Comparison of ENCODE assay signal across 18 mouse cellular contexts in the genomic region with DNA sequence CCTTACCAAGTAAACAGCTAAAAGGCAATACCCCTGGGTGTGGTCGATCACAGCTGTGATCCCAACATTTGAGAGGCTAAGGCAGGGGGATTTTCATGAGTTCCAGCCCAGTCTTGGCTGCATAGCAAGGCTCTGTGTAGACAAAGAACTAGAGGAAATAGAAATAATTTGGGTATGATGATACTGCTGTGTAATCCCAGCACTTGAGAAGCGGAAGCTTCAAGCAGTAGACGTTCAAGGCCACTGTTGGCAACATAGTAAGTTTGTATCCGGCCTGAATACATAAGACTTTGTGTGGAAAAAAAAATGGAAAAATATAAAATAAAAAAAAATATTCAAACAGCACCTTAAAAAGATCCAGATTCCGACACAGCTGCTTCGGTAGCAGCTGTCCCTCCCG. TPM values are rescaled to one million over a fixed set of nuclear protein-coding genes. Genes with fewer than 3 reads are reported as not detected.
DNase-seq lines count a peak whose midpoint lies in the region; ATAC-seq and TF ChIP-seq lines count a peak whose summit lies in the region.
"Had no signal": no experiment of that assay in that cellular context is flagged by ENCODE, and none has a peak within 500 bp of the region (broad histone marks: within the 10 kb centered on the region; RNA-seq: fewer than 3 reads in every experiment).

No protein-coding gene starts in this region.

- no peaks in the 10 kb centered on the region for H3K27me3 ChIP-seq in liver, postnatal 0 days (ENCODE audit: insufficient read depth, low read length)
- no peaks in the 10 kb centered on the region for H3K27me3 ChIP-seq in liver, embryonic 12.5 days (replicated peaks)
- no peaks in the 10 kb centered on the region for H3K27me3 ChIP-seq in embryonic facial prominence, embryonic 15.5 days
- H3K27me3 ChIP-seq in limb, embryonic 15.5 days = no peaks in the 10 kb centered on the region
- H3K27me3 ChIP-seq in forebrain, embryonic 10.5 days (ENCODE audit: poor library complexity, severe bottlenecking) = no peaks in the 10 kb centered on the region
- H3K27me3 ChIP-seq: forebrain, embryonic 13.5 days; heart, embryonic 13.5 days; hindbrain, embryonic 15.5 days had no signal

- TF ChIP-seq CTCF in liver, postnatal 0 days (IDR thresholded peaks at IDR 0.05; ENCODE audit: low read depth) = no peak

- no peak for ATAC-seq in liver, postnatal 0 days
- ATAC-seq in liver, embryonic 12.5 days = no peak
- no peak for ATAC-seq in embryonic facial prominence, embryonic 15.5 days (ENCODE audit: insufficient number of reproducible peaks, low FRiP score, low TSS enrichment, low read depth)
- ATAC-seq in limb, embryonic 15.5 days (ENCODE audit: insufficient number of reproducible peaks, low FRiP score, low TSS enrichment, low read depth) = no peak
- ATAC-seq: forebrain, embryonic 13.5 days; forebrain, postnatal 0 days had no signal

- H3K4me1 ChIP-seq in liver, postnatal 0 days (ENCODE audit: insufficient read depth) = peaks cover 3% of the 10 kb centered on the region; the same call in 1 of the 2 replicates
- H3K4me1 ChIP-seq in liver, embryonic 12.5 days = peaks cover 8% of the 10 kb centered on the region
- H3K4me1 ChIP-seq in embryonic facial prominence, embryonic 15.5 days = peaks cover 10% of the 10 kb centered on the region
- H3K4me1 ChIP-seq in limb, embryonic 15.5 days = no peaks in the 10 kb centered on the region
- H3K4me1 ChIP-seq in forebrain, embryonic 10.5 days = no peaks in the 10 kb centered on the region
- H3K4me1 ChIP-seq: forebrain, embryonic 13.5 days; hindbrain, embryonic 15.5 days had no signal

- 0 out of 2 replicates have a peak overlapping the region, but pooled peaks have one; percentile 31 for H3K27ac ChIP-seq in liver, postnatal 0 days (ENCODE audit: low read depth)
- no peak overlapping the region for H3K27ac ChIP-seq in liver, embryonic 12.5 days
- peak overlapping the region; percentile 51; the same call in 1 of the 2 replicates for H3K27ac ChIP-seq in embryonic facial prominence, embryonic 15.5 days (replicated peaks)
- 0 out of 2 replicates have a peak overlapping the region, but pooled peaks have one; percentile 2 for H3K27ac ChIP-seq in limb, embryonic 15.5 days
- H3K27ac ChIP-seq in forebrain, embryonic 10.5 days = no peak overlapping the region
- H3K27ac ChIP-seq: forebrain, embryonic 13.5 days; heart, embryonic 13.5 days; hindbrain, embryonic 15.5 days had no signal

- H3K9ac ChIP-seq in liver, postnatal 0 days (replicated peaks) = no peak overlapping the region
- no peak overlapping the region for H3K9ac ChIP-seq in liver, embryonic 12.5 days
- no peak overlapping the region for H3K9ac ChIP-seq in embryonic facial prominence, embryonic 15.5 days
- H3K9ac ChIP-seq in limb, embryonic 15.5 days = no peak overlapping the region
- H3K9ac ChIP-seq: forebrain, embryonic 13.5 days; forebrain, postnatal 0 days; heart, embryonic 13.5 days; hindbrain, embryonic 15.5 days had no signal

- H3K36me3 ChIP-seq in liver, postnatal 0 days (replicated peaks; ENCODE audit: insufficient read depth, low read length) = peaks cover 18% of the 10 kb centered on the region; the same call in 1 of the 2 replicates
- peaks cover 3% of the 10 kb centered on the region for H3K36me3 ChIP-seq in liver, embryonic 12.5 days
- H3K36me3 ChIP-seq in embryonic facial prominence, embryonic 15.5 days = peaks cover 14% of the 10 kb centered on the region; the same call in 1 of the 2 replicates
- H3K36me3 ChIP-seq in limb, embryonic 15.5 days = peaks cover 9% of the 10 kb centered on the region
- H3K36me3 ChIP-seq in forebrain, embryonic 10.5 days (replicated peaks) = peaks cover 17% of the 10 kb centered on the region

- no peak for DNase-seq in liver, postnatal 0 days
- peak; percentile 35 for DNase-seq in testis, postnatal 10 days (ENCODE audit: low spot score)
- DNase-seq in forebrain, embryonic 10.5 days (ENCODE audit: extremely low spot score, low spot score) = no peak
- no peak for DNase-seq in thymus, postnatal 0 days (ENCODE audit: low spot score)
- DNase-seq: adrenal gland, postnatal 10 days; cerebellum, adult 11 months; cerebellum, adult 9-11 months; cerebellum, postnatal 36 days; forebrain, postnatal 0 days; gastrocnemius, postnatal 36 days; heart, postnatal 36 days had no signal

- WGBS in liver, postnatal 0 days (ENCODE audit: insufficient replicate concordance) = 78% methylated on average over 7 of the region's 7 CpGs
- 79% methylated on average over 7 of the region's 7 CpGs for WGBS in liver, embryonic 12.5 days (ENCODE audit: insufficient replicate concordance)
- WGBS in embryonic facial prominence, embryonic 15.5 days = 43% methylated on average over 7 of the region's 7 CpGs
- 66% methylated on average over 7 of the region's 7 CpGs for WGBS in limb, embryonic 15.5 days
- WGBS in forebrain, embryonic 10.5 days = 90% methylated on average over 7 of the region's 7 CpGs

- H3K4me3 ChIP-seq in liver, postnatal 0 days (ENCODE audit: low read depth, low read length) = no peak overlapping the region
- H3K4me3 ChIP-seq in liver, embryonic 12.5 days = no peak overlapping the region
- H3K4me3 ChIP-seq in embryonic facial prominence, embryonic 15.5 days (replicated peaks) = no peak overlapping the region
- no peak overlapping the region for H3K4me3 ChIP-seq in limb, embryonic 15.5 days
- H3K4me3 ChIP-seq in forebrain, embryonic 10.5 days = no peak overlapping the region
- H3K4me3 ChIP-seq: forebrain, embryonic 13.5 days; heart, embryonic 13.5 days; hindbrain, embryonic 15.5 days had no signal

- no peak overlapping the region for H3K4me2 ChIP-seq in liver, postnatal 0 days (ENCODE audit: low read depth, low read length)
- no peak overlapping the region for H3K4me2 ChIP-seq in liver, embryonic 12.5 days
- H3K4me2 ChIP-seq in embryonic facial prominence, embryonic 15.5 days (replicated peaks) = no peak overlapping the region
- no peak overlapping the region for H3K4me2 ChIP-seq in limb, embryonic 15.5 days
- H3K4me2 ChIP-seq: forebrain, embryonic 13.5 days; heart, embryonic 13.5 days; hindbrain, embryonic 15.5 days had no signal

- TF ChIP-seq EP300 in liver, postnatal 0 days (IDR thresholded peaks at IDR 0.05; ENCODE audit: low read depth) = no peak

- no peaks in the 10 kb centered on the region for H3K9me3 ChIP-seq in liver, postnatal 0 days (ENCODE audit: low read length)
- no peaks in the 10 kb centered on the region for H3K9me3 ChIP-seq in liver, embryonic 12.5 days (replicated peaks)
- H3K9me3 ChIP-seq in embryonic facial prominence, embryonic 15.5 days (replicated peaks) = no peaks in the 10 kb centered on the region
- no peaks in the 10 kb centered on the region for H3K9me3 ChIP-seq in limb, embryonic 15.5 days
- H3K9me3 ChIP-seq in forebrain, embryonic 10.5 days = no peaks in the 10 kb centered on the region
- H3K9me3 ChIP-seq: forebrain, embryonic 13.5 days; G1E; heart, embryonic 13.5 days; hindbrain, embryonic 15.5 days had no signal

RNA-seq across cellular contexts. Expression of gene Arpp19, which starts 14.9 kb away (rescaled TPM):
- polyA plus RNA-seq in liver, postnatal 0 days (2015; fragmentation: Nextera tagmentation; extraction: Ambion mirVana) = 187 and 189 TPM in 2 replicates
- 232 and 236 TPM in 2 replicates for polyA plus RNA-seq in liver, embryonic 12.5 days (2016; fragmentation: Nextera tagmentation; extraction: Ambion mirVana)
- 262 and 266 TPM in 2 replicates for polyA plus RNA-seq in embryonic facial prominence, embryonic 15.5 days (2015; fragmentation: Nextera tagmentation; extraction: Ambion mirVana)
- 255 and 269 TPM in 2 replicates for polyA plus RNA-seq in limb, embryonic 15.5 days (2015; fragmentation: Nextera tagmentation; extraction: Ambion mirVana)
- polyA plus RNA-seq in forebrain, embryonic 10.5 days (2016; fragmentation: Nextera tagmentation; extraction: Ambion mirVana) = 351 and 362 TPM in 2 replicates
- 467 and 471 TPM in 2 replicates for polyA plus RNA-seq in thymus, postnatal 0 days (2015; fragmentation: Nextera tagmentation; extraction: Ambion mirVana)

RNA-seq across cellular contexts. Expression of gene Myo5a, which starts 48.3 kb away (rescaled TPM):
- polyA plus RNA-seq in liver, postnatal 0 days (2015; fragmentation: Nextera tagmentation; extraction: Ambion mirVana) = 1.2 and 1.3 TPM in 2 replicates
- 3.8 and 3.9 TPM in 2 replicates for polyA plus RNA-seq in liver, embryonic 12.5 days (2016; fragmentation: Nextera tagmentation; extraction: Ambion mirVana)
- polyA plus RNA-seq in embryonic facial prominence, embryonic 15.5 days (2015; fragmentation: Nextera tagmentation; extraction: Ambion mirVana) = 19.6 and 21.9 TPM in 2 replicates
- polyA plus RNA-seq in limb, embryonic 15.5 days (2015; fragmentation: Nextera tagmentation; extraction: Ambion mirVana) = 15.3 and 17.8 TPM in 2 replicates
- polyA plus RNA-seq in forebrain, embryonic 10.5 days (2016; fragmentation: Nextera tagmentation; extraction: Ambion mirVana) = 22.8 and 24.5 TPM in 2 replicates
- 5.5 and 5.7 TPM in 2 replicates for polyA plus RNA-seq in thymus, postnatal 0 days (2015; fragmentation: Nextera tagmentation; extraction: Ambion mirVana)

Comparison
In these comparisons a context has a peak if more than half of its experiments do, and no peak if none do; other contexts are left out.
1. H3K27ac ChIP-seq: peak in liver, postnatal 0 days (single experiment), embryonic facial prominence, embryonic 15.5 days (single experiment) and limb, embryonic 15.5 days (single experiment); none in liver, embryonic 12.5 days (single experiment) and forebrain, embryonic 10.5 days (single experiment).